Mouse (Mus musculus): ENCODE measurements around the gene Ep400.

- TF ChIP-seq CTCF (IDR thresholded peaks at IDR 0.05; ENCODE audit: extremely low read depth, insufficient read depth, insufficient read length, insufficient replicate concordance) (no peak), POLR2A (IDR thresholded peaks at IDR 0.05; ENCODE audit: low read depth, low read length) (no peak)
Measured at GRCm38 (mm10) chr5:110797696-110798095, 27.2 kb upstream of the Ep400 start.
